Mouse (Mus musculus) erythroblast, embryonic 14.5 days (primary cell): ENCODE results near the gene Spata22.

Experiments used
- GATA1 ChIP-seq: IDR thresholded peaks from 2 replicates; pipeline ENCODE4 v1.6.1; 2012; ENCODE audit warnings: low read length, inconsistent platforms, mixed read lengths
- TAL1 ChIP-seq: IDR thresholded peaks from 3 replicates; pipeline ENCODE4 v1.6.1; 2012; ENCODE audit warnings: low read length, inconsistent platforms, mixed read lengths

DNA sequence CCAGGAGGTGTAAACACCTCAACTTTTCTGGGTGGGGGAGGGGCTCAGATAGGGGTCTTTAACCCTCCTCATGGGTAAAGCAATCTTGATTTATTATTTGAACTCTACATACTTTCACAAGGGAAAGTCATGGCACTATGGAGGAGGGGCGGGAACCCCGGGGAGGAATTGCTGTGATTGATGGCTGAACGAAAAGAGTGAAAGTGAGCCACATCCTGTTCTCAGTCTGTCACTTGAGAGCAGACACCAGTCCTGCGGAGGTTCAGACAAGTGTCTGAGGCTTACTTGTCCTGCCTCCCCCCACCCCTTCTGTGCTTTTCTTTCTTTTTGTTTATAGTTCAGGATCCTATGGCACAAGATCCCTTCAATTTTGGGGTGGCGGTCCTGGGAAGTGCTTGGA lies 48.8 kb upstream of the Spata22 start:
- TF ChIP-seq GATA1 (no peak), TAL1 (no peak)
